Mouse (Mus musculus): Measurements from ENCODE around the gene Shoc2. TPM values are rescaled to one million over a fixed set of nuclear protein-coding genes. Genes with fewer than 3 reads are reported as not detected.
A peak's percentile ranks its signal among the peaks of the same experiment; 100 is the strongest.

The Shoc2 gene
- total RNA-seq, 2 experiments from 2014 or later, result 27.0 to 27.9 TPM

GRCm38 (mm10) chr19:54035100-54035499 lies 91.0 kb downstream of the Shoc2 start:
- DNase-seq, result no peak

- DNase-seq, result no peak
Measured at GRCm38 (mm10) chr19:54039441-54039840, 95.3 kb downstream of the Shoc2 start.

- DNase-seq, result no peak
Measured at GRCm38 (mm10) chr19:54040356-54041028, 96.4 kb downstream of the Shoc2 start.

DNA sequence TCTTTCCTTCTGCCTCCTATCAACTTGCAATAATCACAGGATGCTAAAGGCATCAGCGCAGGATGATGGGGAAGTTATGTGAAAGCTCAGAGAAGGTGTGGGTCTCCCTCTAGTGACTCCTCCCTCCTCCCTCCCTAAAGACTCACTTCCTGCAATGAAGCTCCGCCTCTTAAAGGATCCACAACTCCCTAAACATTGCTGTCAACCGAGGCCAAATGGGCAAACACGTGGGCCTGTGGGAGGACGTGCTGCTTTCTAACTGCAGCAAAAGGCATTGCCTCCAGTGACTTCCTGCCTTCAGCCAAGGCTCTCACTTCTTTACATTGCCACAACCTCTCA lies 96.9 kb downstream of the Shoc2 start:
- DNase-seq, result no peak

DNA sequence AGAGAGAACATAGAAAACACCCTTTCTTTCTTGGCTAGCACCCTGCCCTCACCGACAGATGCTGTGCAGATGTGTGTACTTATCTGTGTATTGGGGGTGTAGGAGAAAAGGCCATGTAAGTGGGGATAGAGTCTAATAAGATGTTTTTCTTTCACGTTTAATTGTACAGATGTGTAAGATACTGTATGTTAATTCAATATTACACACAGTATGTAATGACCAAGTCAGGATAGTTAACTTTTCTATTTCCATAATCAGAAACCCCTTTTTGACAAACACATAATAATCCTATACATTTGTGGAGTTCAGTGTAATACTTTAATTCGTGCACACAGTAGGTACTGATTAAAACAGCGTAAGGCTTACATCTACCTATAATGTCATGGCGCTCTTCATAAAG lies 99.7 kb downstream of the Shoc2 start, which contains the start of gene Adra2a:
Gene Adra2a, plus strand, starts transcription at position 301 of the 400 bp plus-strand sequence.
- no peak for DNase-seq

DNA sequence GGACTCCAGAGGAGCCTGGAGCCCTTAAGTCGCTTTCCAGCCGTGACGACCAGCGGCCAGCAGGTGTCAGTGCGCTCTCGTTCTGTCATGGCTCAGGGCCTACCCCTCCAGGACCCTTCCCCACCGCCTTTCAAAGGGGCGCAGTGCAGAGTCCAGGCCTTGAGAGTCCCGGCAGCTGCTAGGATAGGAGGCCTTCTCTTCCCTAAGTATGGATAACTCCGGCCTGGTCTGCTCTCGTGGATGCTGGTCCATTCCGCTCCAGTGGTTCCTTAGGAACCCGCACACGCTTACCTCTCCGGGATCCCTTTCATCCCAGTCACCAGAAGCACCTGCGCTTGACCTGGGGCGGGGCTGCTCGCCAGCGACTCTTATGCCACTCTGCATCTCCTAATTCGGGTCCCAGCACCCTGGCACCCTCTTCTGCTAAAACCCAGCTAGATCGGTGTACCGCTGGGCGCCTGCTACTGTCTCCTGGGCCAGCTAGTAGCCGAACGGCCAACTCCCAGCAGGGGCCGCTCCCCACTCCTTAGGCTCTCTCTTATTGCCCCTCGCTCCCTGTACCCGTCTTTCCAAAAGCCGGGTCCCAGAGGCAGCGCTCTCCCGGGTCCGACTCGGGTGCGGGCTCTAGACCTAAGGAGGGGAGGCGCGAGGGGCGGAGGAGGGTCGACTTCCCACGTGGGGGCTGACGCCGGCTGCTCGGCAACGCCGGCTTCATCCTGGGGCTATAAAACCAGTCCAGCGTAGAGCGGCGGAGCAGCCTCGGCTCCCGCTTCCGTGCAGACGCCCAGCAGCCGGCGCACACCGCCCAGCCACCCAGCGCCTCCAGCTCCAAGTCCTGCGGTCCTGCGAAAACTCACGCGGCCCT lies 100.6 kb downstream of the Shoc2 start:
- peak; percentile 22 to 71 for DNase-seq

- DNase-seq, result peak in 1 of 2 experiments; percentile 22
Measured at GRCm38 (mm10) chr19:54045412-54045811, 101.3 kb downstream of the Shoc2 start.

DNA sequence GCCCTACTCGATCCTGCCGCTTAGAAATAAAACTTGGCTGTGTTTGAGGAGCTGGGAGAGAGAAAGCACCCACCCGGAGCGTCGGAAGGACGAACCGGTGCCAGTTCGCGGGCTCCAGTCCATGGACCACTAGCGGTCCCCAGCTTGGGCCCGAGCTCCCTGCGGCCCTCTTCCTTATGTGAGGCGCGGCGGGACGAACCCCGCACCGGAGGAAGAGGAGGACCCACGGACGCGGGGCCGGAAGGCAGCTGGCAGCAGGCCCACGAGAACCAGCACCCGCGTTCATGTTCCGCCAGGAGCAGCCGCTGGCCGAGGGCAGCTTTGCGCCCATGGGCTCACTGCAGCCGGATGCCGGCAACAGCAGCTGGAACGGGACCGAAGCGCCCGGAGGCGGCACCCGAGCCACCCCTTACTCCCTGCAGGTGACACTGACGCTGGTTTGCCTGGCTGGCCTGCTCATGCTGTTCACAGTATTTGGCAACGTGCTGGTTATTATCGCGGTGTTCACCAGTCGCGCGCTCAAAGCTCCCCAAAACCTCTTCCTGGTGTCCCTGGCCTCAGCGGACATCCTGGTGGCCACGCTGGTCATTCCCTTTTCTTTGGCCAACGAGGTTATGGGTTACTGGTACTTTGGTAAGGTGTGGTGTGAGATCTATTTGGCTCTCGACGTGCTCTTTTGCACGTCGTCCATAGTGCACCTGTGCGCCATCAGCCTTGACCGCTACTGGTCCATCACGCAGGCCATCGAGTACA lies 102.0 kb downstream of the Shoc2 start:
- DNase-seq, result peak; percentile 20 to 28

DNA sequence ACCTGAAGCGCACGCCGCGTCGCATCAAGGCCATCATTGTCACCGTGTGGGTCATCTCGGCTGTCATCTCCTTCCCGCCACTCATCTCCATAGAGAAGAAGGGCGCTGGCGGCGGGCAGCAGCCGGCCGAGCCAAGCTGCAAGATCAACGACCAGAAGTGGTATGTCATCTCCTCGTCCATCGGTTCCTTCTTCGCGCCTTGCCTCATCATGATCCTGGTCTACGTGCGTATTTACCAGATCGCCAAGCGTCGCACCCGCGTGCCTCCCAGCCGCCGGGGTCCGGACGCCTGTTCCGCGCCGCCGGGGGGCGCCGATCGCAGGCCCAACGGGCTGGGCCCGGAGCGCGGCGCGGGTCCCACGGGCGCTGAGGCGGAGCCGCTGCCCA lies 102.6 kb downstream of the Shoc2 start:
- DNase-seq, result no peak

- no peak for DNase-seq
Measured at GRCm38 (mm10) chr19:54047386-54048050, 103.4 kb downstream of the Shoc2 start.

GRCm38 (mm10) chr19:54048161-54048885 lies 104.2 kb downstream of the Shoc2 start:
- no peak for DNase-seq

GRCm38 (mm10) chr19:54051651-54052050 lies 107.5 kb downstream of the Shoc2 start:
- no peak for DNase-seq

DNA sequence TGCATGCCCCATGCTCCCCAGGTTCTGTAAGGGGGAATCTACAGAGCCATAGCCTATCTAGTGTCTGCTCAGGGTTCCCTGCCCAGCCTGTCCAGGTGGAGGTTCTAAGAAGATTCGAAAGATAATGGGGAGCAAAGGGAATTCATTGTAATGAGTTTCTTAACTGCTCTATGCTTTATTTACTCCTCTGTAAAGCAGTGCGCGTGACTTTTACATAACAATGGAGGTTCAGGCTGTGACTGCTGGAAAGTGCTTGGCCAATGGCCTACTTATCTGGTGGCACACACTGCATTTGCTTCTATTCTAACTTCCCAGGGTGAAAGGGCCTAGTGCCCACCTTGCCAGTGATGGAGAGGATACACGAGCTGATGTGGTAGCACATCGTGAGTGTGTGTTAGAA lies 111.7 kb downstream of the Shoc2 start:
- no peak for DNase-seq

GRCm38 (mm10) chr19:54068447-54068846 lies 124.3 kb downstream of the Shoc2 start:
- DNase-seq, result no peak

DNA sequence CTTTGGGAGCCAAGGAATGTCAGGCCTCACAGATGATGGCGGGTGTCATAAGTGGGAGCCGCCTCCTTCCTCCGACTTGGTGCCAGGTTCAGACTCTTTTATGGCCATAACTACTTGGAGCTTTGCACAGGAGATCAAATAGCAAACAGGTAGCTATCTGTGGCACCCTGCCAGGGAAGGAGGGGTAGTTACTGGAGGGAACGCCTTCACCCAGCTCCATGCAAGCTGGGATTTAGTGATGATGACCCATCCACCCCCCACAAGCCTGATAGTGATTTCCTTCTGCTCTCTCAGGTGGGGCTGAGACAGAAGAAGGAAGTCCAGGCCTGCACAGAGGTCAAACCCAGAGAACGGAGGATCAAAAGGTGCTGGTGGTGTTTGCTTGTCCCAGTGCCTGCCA lies 126.4 kb downstream of the Shoc2 start:
- peak; percentile 12 to 32 for DNase-seq

DNA sequence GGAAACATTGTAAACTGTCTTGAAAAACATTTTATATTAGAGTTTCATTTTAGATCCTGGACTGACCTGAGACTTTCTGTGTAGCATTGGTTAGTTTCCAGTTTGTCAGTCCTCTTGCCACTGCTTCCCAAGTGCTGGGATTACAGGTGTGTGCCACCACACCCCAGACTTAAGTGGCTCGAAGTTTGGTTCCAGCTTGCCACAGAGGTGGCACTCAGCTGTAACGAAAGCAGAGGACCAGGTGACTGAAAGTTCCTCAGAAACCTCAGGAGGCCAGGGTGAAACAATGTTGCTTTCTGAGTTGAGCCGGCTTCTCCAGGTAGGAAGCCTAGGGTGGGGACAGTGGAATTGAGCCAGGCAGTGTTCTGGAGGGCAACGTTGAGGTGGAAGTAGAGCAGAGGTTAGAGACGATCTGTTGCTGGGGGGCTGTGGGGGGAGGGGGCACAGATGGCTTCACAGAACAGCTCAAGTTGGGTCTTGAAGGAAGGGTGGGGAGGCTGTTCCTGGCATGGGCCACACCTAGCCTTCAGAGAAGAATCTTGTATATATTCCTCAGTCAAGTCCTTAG lies 128.2 kb downstream of the Shoc2 start:
- peak; percentile 13 to 50 for DNase-seq

DNA sequence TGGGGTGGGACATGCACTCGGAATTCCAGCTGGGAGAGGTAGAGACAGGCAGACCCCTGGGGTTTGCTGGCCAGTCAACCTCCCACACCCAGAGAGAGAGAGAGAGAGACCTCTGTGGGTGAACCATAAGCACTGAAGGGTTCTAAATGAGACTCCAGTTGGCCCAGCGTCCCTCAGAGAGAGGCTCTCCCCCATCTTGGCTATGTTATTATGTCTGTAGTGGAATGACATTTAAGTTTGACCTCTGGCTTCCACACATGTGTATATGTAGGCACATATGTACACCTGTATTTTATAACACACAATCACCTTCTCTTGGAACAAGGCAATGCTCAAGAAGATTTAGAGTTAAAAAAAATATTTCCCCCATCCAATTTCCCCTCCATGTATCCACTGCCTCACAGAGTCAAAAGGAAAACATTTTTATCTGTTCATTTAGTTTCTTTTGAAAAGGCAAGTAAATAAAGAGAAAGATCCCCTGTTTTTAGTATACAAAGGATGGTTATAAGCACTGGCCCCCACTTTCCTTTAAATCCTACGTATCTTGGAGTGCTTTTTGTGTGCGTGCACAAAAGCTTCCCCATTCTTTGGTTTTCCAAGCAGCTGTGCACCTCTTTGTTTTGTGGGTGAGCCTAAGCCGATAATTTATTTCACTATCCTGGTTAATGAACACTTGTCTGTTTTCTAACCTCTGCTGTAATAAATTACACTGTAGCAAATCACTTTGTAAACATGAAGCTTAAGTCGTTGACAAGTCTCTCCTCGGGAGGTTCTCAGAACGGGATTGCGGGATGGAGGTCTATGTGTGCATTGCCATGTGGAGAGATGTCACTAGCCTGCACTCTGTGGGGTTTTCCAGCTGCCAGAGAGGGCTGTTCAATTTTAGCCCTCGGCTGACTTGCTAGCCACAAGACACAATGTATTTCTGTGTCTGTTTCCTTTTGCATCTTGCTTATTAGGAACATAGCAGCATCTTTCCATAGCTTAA lies 132.6 kb downstream of the Shoc2 start:
- DNase-seq, result no peak

DNA sequence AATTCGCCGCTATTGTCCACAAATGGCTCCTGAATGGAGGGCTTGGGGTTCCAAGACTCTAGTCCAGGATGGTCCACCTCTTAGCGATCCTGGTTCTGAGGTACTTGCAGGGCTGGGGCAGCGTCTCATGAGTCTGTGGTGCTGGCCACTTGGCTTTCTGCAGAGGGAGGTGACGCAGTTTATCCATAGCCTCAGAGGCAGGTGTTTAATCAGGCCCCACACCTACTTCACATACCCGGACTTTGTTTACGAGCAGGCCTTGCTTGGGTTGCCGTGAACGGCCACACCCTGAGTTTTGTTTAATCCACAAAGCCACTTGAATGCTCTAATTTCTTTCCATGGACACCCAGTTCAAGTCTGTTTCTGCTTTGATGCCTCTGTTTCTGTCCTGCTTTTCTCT lies 137.2 kb downstream of the Shoc2 start:
- no peak for DNase-seq

GRCm38 (mm10) chr19:54081716-54082165 lies 137.6 kb downstream of the Shoc2 start:
- no peak for DNase-seq
